Mouse (Mus musculus): ENCODE data around the gene Aak1. TPM values are rescaled to one million over a fixed set of nuclear protein-coding genes. Genes with fewer than 3 reads are reported as not detected.

Gene Aak1
- polyA plus RNA-seq, 1 experiment from 2014 or later, result 5.6 TPM

DNA sequence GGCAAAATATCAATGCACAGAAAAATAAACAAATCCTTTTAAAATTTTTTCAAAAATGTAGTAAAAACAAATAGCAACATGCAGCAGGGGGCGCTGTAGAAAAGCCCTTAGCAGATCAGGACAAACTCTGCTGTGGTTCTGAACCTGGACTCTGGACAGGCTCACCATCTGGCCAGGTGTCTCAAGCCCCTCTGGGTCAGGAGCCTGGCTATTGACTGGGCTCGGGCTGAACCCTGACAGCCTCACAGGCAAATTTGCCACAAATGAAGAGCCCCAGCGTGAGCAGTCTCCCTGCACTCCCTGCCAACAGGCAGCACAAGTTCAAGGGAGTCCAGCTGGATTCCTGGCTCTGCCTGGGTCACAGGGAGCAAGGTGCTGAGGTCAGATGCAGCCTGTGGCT is 36.0 kb upstream of the Aak1 start:
- no peaks in the 10 kb centered on the region for H3K4me1 ChIP-seq (replicated peaks; ENCODE audit: control insufficient read depth, insufficient read depth)

GRCm38 (mm10) chr6:86814926-86815325 is 34.4 kb upstream of the Aak1 start:
- DNase-seq (ENCODE audit: low spot score), result no peak
- no peak overlapping the region for H3K4me3 ChIP-seq (ENCODE audit: low read depth, low read length)
- H3K36me3 ChIP-seq (ENCODE audit: control insufficient read depth, insufficient read depth, low read length), result no peaks in the 10 kb centered on the region
- no peaks in the 10 kb centered on the region for H3K4me1 ChIP-seq (replicated peaks; ENCODE audit: control insufficient read depth, insufficient read depth)
- no peak overlapping the region for H3K27ac ChIP-seq (replicated peaks)
- WGBS, result 45% methylated on average over 3 of the region's 3 CpGs
- TF ChIP-seq CTCF (IDR thresholded peaks at IDR 0.05; ENCODE audit: low read depth) (no peak), EP300 (optimal IDR thresholded peaks at IDR 0.05) (no peak)
- no peak overlapping the region for H3K9ac ChIP-seq (ENCODE audit: low read length)
- H3K9me3 ChIP-seq (ENCODE audit: control insufficient read depth, low read length), result no peaks in the 10 kb centered on the region
- no peak overlapping the region for H3K4me2 ChIP-seq (replicated peaks; ENCODE audit: low read depth)
- H3K27me3 ChIP-seq (ENCODE audit: control insufficient read depth, insufficient read depth, low read length), result no peaks in the 10 kb centered on the region
- ATAC-seq (ENCODE audit: low FRiP score, low TSS enrichment), result no peak

More for the DNA sequence above, 36.0 kb upstream of the Aak1 start:
- no peaks in the 10 kb centered on the region for H3K9me3 ChIP-seq (ENCODE audit: control insufficient read depth, low read length)
- H3K36me3 ChIP-seq (ENCODE audit: control insufficient read depth, insufficient read depth, low read length), result no peaks in the 10 kb centered on the region
- 22% methylated on average over 3 of the region's 3 CpGs for WGBS
- no peak for ATAC-seq (ENCODE audit: low FRiP score, low TSS enrichment)
- peak; percentile 63 for DNase-seq (ENCODE audit: low spot score)
- no peak overlapping the region for H3K9ac ChIP-seq (ENCODE audit: low read length)
- no peak overlapping the region for H3K27ac ChIP-seq (replicated peaks)
- H3K27me3 ChIP-seq (ENCODE audit: control insufficient read depth, insufficient read depth, low read length), result no peaks in the 10 kb centered on the region
- peak; percentile 76 for TF ChIP-seq CTCF (IDR thresholded peaks at IDR 0.05; ENCODE audit: low read depth)
- TF ChIP-seq EP300 (optimal IDR thresholded peaks at IDR 0.05), result no peak
- no peak overlapping the region for H3K4me3 ChIP-seq (ENCODE audit: low read depth, low read length)
- H3K4me2 ChIP-seq (replicated peaks; ENCODE audit: low read depth), result no peak overlapping the region

DNA sequence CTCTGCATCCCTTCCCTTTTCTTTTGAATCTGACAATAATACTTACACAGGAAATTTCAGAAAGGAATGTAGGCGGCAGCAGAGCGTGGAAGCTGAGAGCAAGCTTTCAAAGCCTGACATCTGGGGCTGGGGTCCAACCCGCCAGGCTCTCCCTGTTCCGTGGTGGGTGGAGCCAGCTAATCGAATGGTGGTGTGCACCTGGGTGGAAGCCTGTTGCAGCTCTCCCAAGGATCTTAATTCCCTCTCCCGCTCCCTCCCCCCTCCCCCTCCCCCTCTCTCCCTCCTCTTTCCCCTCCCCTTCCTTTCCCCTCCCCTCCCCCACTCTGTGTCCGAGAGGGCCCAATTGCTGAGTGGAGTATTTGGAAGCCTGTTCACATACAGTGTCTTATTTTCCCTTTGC is 33.9 kb upstream of the Aak1 start:
- 9% methylated on average over 7 of the region's 7 CpGs for WGBS
- Histone ChIP-seq H3K36me3 (ENCODE audit: control insufficient read depth, insufficient read depth, low read length) (no peaks in the 10 kb centered on the region), H3K27me3 (ENCODE audit: control insufficient read depth, insufficient read depth, low read length) (no peaks in the 10 kb centered on the region), H3K9me3 (ENCODE audit: control insufficient read depth, low read length) (no peaks in the 10 kb centered on the region), H3K4me3 (ENCODE audit: low read depth, low read length) (no peak overlapping the region), H3K4me2 (replicated peaks; ENCODE audit: low read depth) (no peak overlapping the region), H3K9ac (ENCODE audit: low read length) (no peak overlapping the region; the same call in 1 of the 2 replicates), H3K4me1 (replicated peaks; ENCODE audit: control insufficient read depth, insufficient read depth) (no peaks in the 10 kb centered on the region), H3K27ac (replicated peaks) (no peak overlapping the region)
- no peak for DNase-seq (ENCODE audit: low spot score)
- no peak for TF ChIP-seq CTCF (IDR thresholded peaks at IDR 0.05; ENCODE audit: low read depth)
- TF ChIP-seq EP300 (optimal IDR thresholded peaks at IDR 0.05), result no peak
- ATAC-seq (ENCODE audit: low FRiP score, low TSS enrichment), result no peak; the same call in 1 of the 2 replicates

DNA sequence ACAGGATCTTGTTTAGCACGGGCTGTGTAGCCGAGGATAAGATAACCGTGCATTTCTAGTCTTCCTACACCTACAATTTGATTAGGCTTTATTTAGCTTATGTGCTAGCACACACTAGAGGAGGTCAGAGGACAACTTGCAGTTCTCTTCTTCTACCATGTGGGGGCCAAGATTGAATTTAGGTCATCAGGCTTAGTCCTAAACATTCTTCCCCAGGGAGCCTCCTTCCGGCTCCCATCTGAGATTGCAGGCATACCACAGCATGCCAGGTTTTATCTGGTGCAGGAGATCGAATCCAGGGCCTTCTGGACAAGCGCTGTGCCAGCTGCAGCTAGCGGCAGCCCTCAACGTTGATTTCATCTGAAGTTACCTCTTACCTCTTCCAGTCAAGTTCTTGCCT is 32.7 kb upstream of the Aak1 start:
- Histone ChIP-seq H3K4me3 (ENCODE audit: low read depth, low read length) (no peak overlapping the region), H3K27me3 (ENCODE audit: control insufficient read depth, insufficient read depth, low read length) (no peaks in the 10 kb centered on the region), H3K36me3 (ENCODE audit: control insufficient read depth, insufficient read depth, low read length) (no peaks in the 10 kb centered on the region), H3K4me1 (replicated peaks; ENCODE audit: control insufficient read depth, insufficient read depth) (no peaks in the 10 kb centered on the region), H3K9ac (ENCODE audit: low read length) (no peak overlapping the region), H3K27ac (replicated peaks) (no peak overlapping the region), H3K9me3 (ENCODE audit: control insufficient read depth, low read length) (no peaks in the 10 kb centered on the region), H3K4me2 (replicated peaks; ENCODE audit: low read depth) (no peak overlapping the region)
- DNase-seq (ENCODE audit: low spot score) (peak; percentile 24), ATAC-seq (ENCODE audit: low FRiP score, low TSS enrichment) (peak; percentile 33; the same call in 1 of the 2 replicates)
- 20% methylated on average over 8 of the region's 8 CpGs for WGBS
- TF ChIP-seq CTCF (IDR thresholded peaks at IDR 0.05; ENCODE audit: low read depth) (peak; percentile 76), EP300 (optimal IDR thresholded peaks at IDR 0.05) (no peak)

DNA sequence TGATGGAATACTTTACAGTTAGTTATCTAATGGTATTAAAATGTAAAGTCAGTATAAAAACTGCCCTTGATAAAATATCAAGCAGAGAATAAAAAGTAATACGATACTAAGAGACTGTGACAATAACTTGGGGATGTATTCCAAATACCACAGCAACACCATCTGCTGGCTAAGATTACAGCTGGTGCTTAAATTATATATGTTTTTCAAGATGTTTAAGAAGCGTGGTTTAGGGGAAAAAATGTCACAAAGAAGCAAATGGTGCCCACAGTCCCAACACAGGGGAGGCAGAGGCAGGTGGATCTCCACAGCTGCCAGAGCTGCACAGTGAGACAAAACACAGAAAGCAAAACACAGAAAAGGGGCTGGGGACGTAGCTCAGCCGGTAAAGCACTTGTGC is 30.4 kb upstream of the Aak1 start:
- no peak overlapping the region for H3K4me3 ChIP-seq (ENCODE audit: low read depth, low read length)
- TF ChIP-seq EP300 (optimal IDR thresholded peaks at IDR 0.05) (no peak), CTCF (IDR thresholded peaks at IDR 0.05; ENCODE audit: low read depth) (no peak)
- H3K4me2 ChIP-seq (replicated peaks; ENCODE audit: low read depth), result no peak overlapping the region
- no peaks in the 10 kb centered on the region for H3K4me1 ChIP-seq (replicated peaks; ENCODE audit: control insufficient read depth, insufficient read depth)
- ATAC-seq (ENCODE audit: low FRiP score, low TSS enrichment) (no peak), DNase-seq (ENCODE audit: low spot score) (no peak)
- H3K36me3 ChIP-seq (ENCODE audit: control insufficient read depth, insufficient read depth, low read length), result no peaks in the 10 kb centered on the region
- no peaks in the 10 kb centered on the region for H3K27me3 ChIP-seq (ENCODE audit: control insufficient read depth, insufficient read depth, low read length)
- WGBS, result 74% methylated on average over 4 of the region's 4 CpGs
- no peaks in the 10 kb centered on the region for H3K9me3 ChIP-seq (ENCODE audit: control insufficient read depth, low read length)
- no peak overlapping the region for H3K27ac ChIP-seq (replicated peaks)
- no peak overlapping the region for H3K9ac ChIP-seq (ENCODE audit: low read length)

DNA sequence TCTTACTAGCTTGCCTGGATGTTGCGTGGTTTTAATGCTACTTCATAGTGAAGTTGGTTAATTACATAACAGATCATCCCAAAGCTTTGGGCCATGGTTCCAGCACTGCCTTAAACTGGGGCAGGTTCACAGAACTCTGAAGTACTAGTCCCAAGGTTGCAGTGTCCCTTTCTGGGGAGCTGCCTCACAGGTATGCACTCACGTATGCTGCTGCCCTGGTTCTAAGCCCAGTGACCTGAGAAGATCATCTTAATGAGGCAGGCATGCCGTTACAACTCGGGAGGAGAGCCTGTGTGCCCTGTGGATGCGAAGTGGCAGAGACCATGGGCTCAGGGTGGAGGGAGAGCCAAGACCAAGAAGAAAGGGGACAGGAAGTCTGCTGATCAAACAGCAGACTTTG is 29.4 kb upstream of the Aak1 start:
- Histone ChIP-seq H3K4me1 (replicated peaks; ENCODE audit: control insufficient read depth, insufficient read depth) (no peaks in the 10 kb centered on the region), H3K9ac (ENCODE audit: low read length) (no peak overlapping the region), H3K9me3 (ENCODE audit: control insufficient read depth, low read length) (no peaks in the 10 kb centered on the region), H3K27me3 (ENCODE audit: control insufficient read depth, insufficient read depth, low read length) (no peaks in the 10 kb centered on the region), H3K4me2 (replicated peaks; ENCODE audit: low read depth) (no peak overlapping the region), H3K27ac (replicated peaks) (no peak overlapping the region), H3K4me3 (ENCODE audit: low read depth, low read length) (no peak overlapping the region), H3K36me3 (ENCODE audit: control insufficient read depth, insufficient read depth, low read length) (no peaks in the 10 kb centered on the region)
- TF ChIP-seq CTCF (IDR thresholded peaks at IDR 0.05; ENCODE audit: low read depth), result no peak
- no peak for TF ChIP-seq EP300 (optimal IDR thresholded peaks at IDR 0.05)
- 75% methylated on average over 5 of the region's 5 CpGs for WGBS
- no peak for DNase-seq (ENCODE audit: low spot score)
- ATAC-seq (ENCODE audit: low FRiP score, low TSS enrichment), result no peak

Data from stomach, postnatal 0 days (tissue).